Mouse (Mus musculus) heart, postnatal 0 days (tissue): Measurements from ENCODE around the gene 2810006K23Rik. TPM values are rescaled to one million over a fixed set of nuclear protein-coding genes. Genes with fewer than 3 reads are reported as not detected.

Source experiments
- ATAC-seq: fragments of 200-750 bp; cut with Nextera tagmentation; 2 replicates; pipeline ENCODE4 v1.8.0; 2017; ENCODE audit warnings: low read depth, moderate number of reproducible peaks, moderate library complexity; ENCODE audit not compliant: insufficient read depth
- DNase-seq: peaks from one replicate; pipeline ENCODE4 v3.0.0-alpha.2; 2016; ENCODE audit warnings: low spot score
- H3K27ac ChIP-seq: fragments of 300-500 bp; sonication (generic); 2 replicates; pipeline ENCODE4 v1.5.1; 2014; ENCODE audit warnings: low read depth, mild to moderate bottlenecking
- H3K27me3 ChIP-seq: fragments of 300-500 bp; sonication (generic); 2 replicates; pipeline ENCODE4 v1.6.1; 2014; ENCODE audit warnings: low read length, mixed read lengths; ENCODE audit not compliant: control insufficient read depth, insufficient read depth
- H3K36me3 ChIP-seq: fragments of 300-500 bp; sonication (generic); replicated peaks from 2 replicates; pipeline ENCODE4 v1.6.1; 2014; ENCODE audit warnings: low read length, mixed read lengths; ENCODE audit not compliant: control insufficient read depth, insufficient read depth
- H3K4me1 ChIP-seq: fragments of 300-500 bp; sonication (generic); 2 replicates; pipeline ENCODE4 v1.6.1; 2014; ENCODE audit warnings: antibody characterized with exemption; ENCODE audit not compliant: control insufficient read depth, insufficient read depth
- H3K4me2 ChIP-seq: fragments of 300-500 bp; sonication (generic); 2 replicates; pipeline ENCODE4 v1.6.1; 2014; ENCODE audit warnings: low read depth, mild to moderate bottlenecking, low read length, moderate library complexity
- H3K4me3 ChIP-seq: fragments of 300-500 bp; sonication (generic); 2 replicates; pipeline ENCODE4 v1.5.1; 2014; ENCODE audit warnings: low read depth, low read length
- H3K9ac ChIP-seq: fragments of 300-500 bp; sonication (generic); replicated peaks from 2 replicates; pipeline ENCODE4 v1.6.1; 2014; ENCODE audit warnings: low read depth, low read length, mixed read lengths
- H3K9me3 ChIP-seq: fragments of 300-500 bp; sonication (generic); replicated peaks from 2 replicates; pipeline ENCODE4 v1.6.1; 2016; ENCODE audit warnings: low read length; ENCODE audit not compliant: control insufficient read depth
- CTCF ChIP-seq: IDR thresholded peaks from 2 replicates; pipeline ENCODE4 v1.5.1; 2016; ENCODE audit warnings: antibody characterized with exemption, control low read depth, low read depth
- EP300 ChIP-seq: IDR thresholded peaks from 2 replicates; pipeline ENCODE4 v1.6.1; 2016; ENCODE audit warnings: antibody characterized with exemption, low read depth
- WGBS: fragments of 180-500 bp; shearing (Covaris S2); extraction: QIAGEN DNeasy Blood & Tissue Kit; methylation state at CpG from one replicate; pipeline ENCODE4 v1.1.7; 2014; 5-methylcytosine and 5-hydroxymethylcytosine counted together
- polyA plus RNA-seq: library from polyadenylated mRNA; unstranded; fragments of >200 nt; fragmentation: Nextera tagmentation; extraction: Ambion mirVana; gene quantifications from 2 replicates; pipeline ENCODE4 v1.2.1, GENCODE M21; 2015
- total RNA-seq: library from RNA; depleted of rRNA; stranded (reverse); fragments of >200 nt; gene quantifications from 2 replicates; pipeline ENCODE4 v1.2.3, GENCODE M21; 2014; ENCODE audit warnings: low replicate concordance

Gene 2810006K23Rik
- total and polyA plus RNA-seq, 2 experiments from 2014 or later, result 12.4 to 20.0 TPM

- ATAC-seq, result no peak; the same call in 1 of the 2 replicates
These were observed 25.3 kb downstream of the 2810006K23Rik start for GRCm38 (mm10) chr5:124353011-124353725.

GRCm38 (mm10) chr5:124353726-124354547, 26.0 kb downstream of the 2810006K23Rik start:
- peaks cover 10% of the 10 kb centered on the region for H3K36me3 ChIP-seq
- WGBS, result 0% methylated on average over 53 of the region's 132 CpGs
- H3K4me3 ChIP-seq, result peak overlapping the region; percentile 99
- H3K4me1 ChIP-seq, result peaks cover 13% of the 10 kb centered on the region
- peak overlapping the region; percentile 98 for H3K27ac ChIP-seq
- TF ChIP-seq CTCF (peak; percentile 53), EP300 (no peak)
- H3K9ac ChIP-seq, result peak overlapping the region; percentile 98
- H3K4me2 ChIP-seq, result peak overlapping the region; percentile 86
- H3K27me3 ChIP-seq, result no peaks in the 10 kb centered on the region
- DNase-seq (peak; percentile 62), ATAC-seq (peak; percentile 33)
- H3K9me3 ChIP-seq, result no peaks in the 10 kb centered on the region

More at GRCm38 (mm10) chr5:124353011-124353725, 25.3 kb downstream of the 2810006K23Rik start:
- Histone ChIP-seq H3K4me1 (peaks cover 13% of the 10 kb centered on the region), H3K27me3 (no peaks in the 10 kb centered on the region), H3K27ac (peak overlapping the region; percentile 98), H3K36me3 (peaks cover 17% of the 10 kb centered on the region), H3K4me3 (peak overlapping the region; percentile 99), H3K9ac (peak overlapping the region; percentile 98), H3K9me3 (no peaks in the 10 kb centered on the region), H3K4me2 (peak overlapping the region; percentile 86)
- DNase-seq, result peak; percentile 25
- under 1% methylated on average over 29 of the region's 32 CpGs for WGBS
- TF ChIP-seq CTCF, result no peak
- TF ChIP-seq EP300, result no peak

- WGBS, result 0% methylated on average over 23 of the region's 60 CpGs
- DNase-seq, result peak; percentile 51
- no peak for TF ChIP-seq CTCF
- no peak for TF ChIP-seq EP300
- H3K9ac ChIP-seq, result peak overlapping the region; percentile 98
- ATAC-seq, result peak; percentile 39
- no peaks in the 10 kb centered on the region for H3K9me3 ChIP-seq
- peak overlapping the region; percentile 99 for H3K4me3 ChIP-seq
- no peaks in the 10 kb centered on the region for H3K27me3 ChIP-seq
- peaks cover 2% of the 10 kb centered on the region; the same call in 1 of the 2 replicates for H3K36me3 ChIP-seq
- H3K27ac ChIP-seq, result peak overlapping the region; percentile 98
- peak overlapping the region; percentile 68 for H3K4me2 ChIP-seq
- H3K4me1 ChIP-seq, result peaks cover 13% of the 10 kb centered on the region
These were observed 26.9 kb downstream of the 2810006K23Rik start for GRCm38 (mm10) chr5:124354574-124355424.

GRCm38 (mm10) chr5:124355425-124355959, 27.6 kb downstream of the 2810006K23Rik start:
- DNase-seq, result no peak

More at GRCm38 (mm10) chr5:124355425-124355959, 27.6 kb downstream of the 2810006K23Rik start:
- TF ChIP-seq CTCF (no peak), EP300 (no peak)
- H3K9ac ChIP-seq, result peak overlapping the region; percentile 98; the same call in 1 of the 2 replicates
- H3K4me1 ChIP-seq, result peaks cover 13% of the 10 kb centered on the region
- WGBS, result 12% methylated on average over 12 of the region's 12 CpGs
- no peaks in the 10 kb centered on the region for H3K9me3 ChIP-seq
- H3K4me2 ChIP-seq, result peak overlapping the region; percentile 68
- H3K4me3 ChIP-seq, result peak overlapping the region; percentile 99
- no peaks in the 10 kb centered on the region for H3K27me3 ChIP-seq
- no peak overlapping the region for H3K27ac ChIP-seq
- no peak for ATAC-seq
- H3K36me3 ChIP-seq, result no peaks in the 10 kb centered on the region
